Mouse (Mus musculus) heart, embryonic 12.5 days (tissue): ENCODE results near the gene Dnah10. TPM values are rescaled to one million over a fixed set of nuclear protein-coding genes. Genes with fewer than 3 reads are reported as not detected.
A peak's percentile ranks its signal among the peaks of the same experiment; 100 is the strongest.

Experiments used
- ATAC-seq: fragments of 200-750 bp; cut with Nextera tagmentation; 2 replicates; pipeline ENCODE4 v1.8.0; 2017; ENCODE audit warnings: moderate TSS enrichment, moderate library complexity; ENCODE audit not compliant: insufficient number of reproducible peaks, low FRiP score
- H3K27ac ChIP-seq: fragments of 300-500 bp; sonication (generic); 2 replicates; pipeline ENCODE4 v1.5.1; 2016; ENCODE audit warnings: mild to moderate bottlenecking, moderate library complexity; ENCODE audit not compliant: poor library complexity, severe bottlenecking
- H3K27me3 ChIP-seq: fragments of 300-500 bp; sonication (generic); replicated peaks from 2 replicates; pipeline ENCODE4 v1.6.1; 2016; ENCODE audit warnings: mild to moderate bottlenecking, moderate library complexity
- H3K36me3 ChIP-seq: fragments of 300-500 bp; sonication (generic); 2 replicates; pipeline ENCODE4 v1.6.1; 2016; ENCODE audit warnings: mild to moderate bottlenecking, moderate library complexity
- H3K4me1 ChIP-seq: fragments of 300-500 bp; sonication (generic); replicated peaks from 2 replicates; pipeline ENCODE4 v1.6.1; 2016; ENCODE audit warnings: mild to moderate bottlenecking
- H3K4me2 ChIP-seq: fragments of 300-500 bp; sonication (generic); 2 replicates; pipeline ENCODE4 v1.6.1; 2016; ENCODE audit warnings: mild to moderate bottlenecking, moderate library complexity
- H3K4me3 ChIP-seq: fragments of 300-500 bp; sonication (generic); 2 replicates; pipeline ENCODE4 v1.5.1; 2016; ENCODE audit warnings: mild to moderate bottlenecking
- H3K9ac ChIP-seq: fragments of 300-500 bp; sonication (generic); 2 replicates; pipeline ENCODE4 v1.6.1; 2016; ENCODE audit warnings: mild to moderate bottlenecking, moderate library complexity
- H3K9me3 ChIP-seq: fragments of 300-500 bp; sonication (generic); replicated peaks from 2 replicates; pipeline ENCODE4 v1.6.1; 2016; ENCODE audit warnings: mild to moderate bottlenecking, moderate library complexity
- WGBS: fragments of 180-500 bp; shearing (Covaris S2); methylation state at CpG from one replicate; pipeline ENCODE4 v1.1.7; 2016; 5-methylcytosine and 5-hydroxymethylcytosine counted together
- polyA plus RNA-seq: library from polyadenylated mRNA; unstranded; fragments of >200 nt; fragmentation: Nextera tagmentation; extraction: Ambion mirVana; gene quantifications from 2 replicates; pipeline ENCODE4 v1.2.1, GENCODE M21; 2016

Gene Dnah10
- polyA plus RNA-seq, 1 experiment from 2014 or later, result 0.04 TPM

GRCm38 (mm10) chr5:124843386-124843785 is 118.5 kb downstream of the Dnah10 start:
- Histone ChIP-seq H3K9ac (no peak overlapping the region), H3K4me2 (no peak overlapping the region), H3K27ac (no peak overlapping the region), H3K4me3 (no peak overlapping the region), H3K4me1 (peaks cover 38% of the 10 kb centered on the region), H3K36me3 (no peaks in the 10 kb centered on the region), H3K9me3 (no peaks in the 10 kb centered on the region), H3K27me3 (peaks cover 74% of the 10 kb centered on the region)
- no peak for ATAC-seq
- WGBS, result 65% methylated on average over 8 of the region's 8 CpGs

DNA sequence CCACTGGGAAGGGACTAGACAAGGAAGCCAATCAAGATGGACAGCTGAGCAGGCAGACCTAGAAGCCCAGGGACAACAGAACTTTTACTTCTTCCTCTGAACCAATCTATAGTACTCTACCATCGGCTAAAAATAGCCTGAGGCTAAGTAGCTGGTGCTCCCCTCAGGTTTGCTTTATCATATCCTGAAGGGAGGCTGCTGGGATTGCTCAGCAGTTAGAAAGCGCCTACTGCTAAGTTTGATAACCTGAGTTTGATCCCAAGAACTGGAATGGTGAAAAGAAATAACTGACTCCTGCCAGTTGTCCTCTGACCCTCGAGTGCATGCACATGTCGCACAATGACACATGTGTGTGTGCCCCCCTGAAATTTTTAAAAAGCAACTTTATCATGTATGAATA is 120.0 kb downstream of the Dnah10 start:
- Histone ChIP-seq H3K27me3 (peaks cover 70% of the 10 kb centered on the region), H3K4me2 (no peak overlapping the region; the same call in 1 of the 2 replicates), H3K9me3 (no peaks in the 10 kb centered on the region), H3K27ac (no peak overlapping the region), H3K9ac (no peak overlapping the region), H3K4me1 (peaks cover 31% of the 10 kb centered on the region), H3K36me3 (no peaks in the 10 kb centered on the region), H3K4me3 (no peak overlapping the region)
- 16% methylated on average over 4 of the region's 4 CpGs for WGBS
- ATAC-seq, result no peak

GRCm38 (mm10) chr5:124847014-124847413 is 122.1 kb downstream of the Dnah10 start:
- no peak for ATAC-seq
- 73% methylated on average over 1 of the region's 1 CpGs for WGBS

GRCm38 (mm10) chr5:124848994-124849393 is 124.1 kb downstream of the Dnah10 start:
- no peak overlapping the region for H3K27ac ChIP-seq
- H3K27me3 ChIP-seq, result peaks cover 57% of the 10 kb centered on the region
- H3K9ac ChIP-seq, result no peak overlapping the region
- no peaks in the 10 kb centered on the region for H3K9me3 ChIP-seq
- H3K4me1 ChIP-seq, result peaks cover 28% of the 10 kb centered on the region
- H3K36me3 ChIP-seq, result no peaks in the 10 kb centered on the region
- no peak overlapping the region for H3K4me2 ChIP-seq
- no peak for ATAC-seq
- WGBS, result 75% methylated on average over 3 of the region's 3 CpGs
- H3K4me3 ChIP-seq, result no peak overlapping the region

More at GRCm38 (mm10) chr5:124847014-124847413, 122.1 kb downstream of the Dnah10 start:
- peaks cover 23% of the 10 kb centered on the region for H3K4me1 ChIP-seq
- peaks cover 72% of the 10 kb centered on the region for H3K27me3 ChIP-seq
- no peak overlapping the region for H3K9ac ChIP-seq
- no peak overlapping the region for H3K4me2 ChIP-seq
- H3K36me3 ChIP-seq, result no peaks in the 10 kb centered on the region
- H3K4me3 ChIP-seq, result no peak overlapping the region
- no peak overlapping the region for H3K27ac ChIP-seq
- H3K9me3 ChIP-seq, result no peaks in the 10 kb centered on the region

- Histone ChIP-seq H3K4me2 (no peak overlapping the region), H3K9ac (no peak overlapping the region), H3K27me3 (peaks cover 51% of the 10 kb centered on the region), H3K27ac (no peak overlapping the region), H3K36me3 (no peaks in the 10 kb centered on the region), H3K4me1 (peaks cover 11% of the 10 kb centered on the region), H3K4me3 (no peak overlapping the region), H3K9me3 (no peaks in the 10 kb centered on the region)
- 33% methylated on average over 4 of the region's 4 CpGs for WGBS
- ATAC-seq, result 0 out of 2 replicates have a peak, but pooled peaks have one; percentile 39
These were observed 126.7 kb downstream of the Dnah10 start for GRCm38 (mm10) chr5:124851572-124851971.

DNA sequence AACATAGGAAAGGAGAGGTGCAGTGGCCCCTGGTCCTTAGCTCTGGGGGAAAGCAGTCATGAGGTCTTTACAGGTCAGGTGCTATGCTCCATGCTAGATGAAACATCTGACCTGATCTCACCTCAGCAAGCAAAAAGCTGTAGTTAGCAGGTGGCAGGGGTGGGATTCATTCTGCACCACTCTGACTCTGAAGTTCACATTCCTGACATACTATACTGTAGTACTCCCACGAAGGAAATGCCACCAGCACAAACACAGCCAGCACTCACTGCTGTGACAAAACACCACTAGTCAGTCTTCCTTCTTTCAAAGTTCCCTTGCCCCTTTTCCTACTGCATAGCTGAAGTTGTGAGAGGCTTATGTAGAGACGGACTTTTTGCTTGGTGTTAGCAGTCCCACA is 127.4 kb downstream of the Dnah10 start:
- Histone ChIP-seq H3K4me2 (no peak overlapping the region), H3K27me3 (peaks cover 49% of the 10 kb centered on the region), H3K36me3 (no peaks in the 10 kb centered on the region), H3K4me1 (peaks cover 11% of the 10 kb centered on the region), H3K4me3 (no peak overlapping the region), H3K9me3 (no peaks in the 10 kb centered on the region), H3K27ac (no peak overlapping the region), H3K9ac (no peak overlapping the region)
- no peak for ATAC-seq
- WGBS, result 34% methylated on average over 2 of the region's 2 CpGs

DNA sequence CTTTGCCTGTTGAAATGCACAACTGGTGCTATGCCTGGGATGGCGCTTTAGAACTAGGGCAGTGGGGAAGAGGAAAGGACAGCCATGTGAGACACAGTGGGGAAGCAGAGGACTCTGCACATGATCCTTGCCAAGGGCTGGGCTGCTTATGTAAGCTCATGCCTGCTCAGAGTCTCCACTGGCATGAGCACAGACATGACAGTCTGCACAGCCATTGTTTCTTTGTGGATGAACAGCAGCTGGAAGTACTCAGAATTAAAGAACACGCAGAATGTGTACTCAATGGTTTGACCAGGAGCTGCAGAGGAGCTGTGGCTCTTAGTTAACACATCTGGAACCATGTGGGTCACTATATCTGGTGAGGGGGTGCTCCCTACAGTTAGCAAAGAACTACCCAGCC is 128.2 kb downstream of the Dnah10 start:
- Histone ChIP-seq H3K4me2 (no peak overlapping the region), H3K9me3 (no peaks in the 10 kb centered on the region), H3K36me3 (no peaks in the 10 kb centered on the region), H3K27ac (no peak overlapping the region), H3K4me1 (peaks cover 11% of the 10 kb centered on the region), H3K9ac (no peak overlapping the region), H3K4me3 (no peak overlapping the region), H3K27me3 (peaks cover 51% of the 10 kb centered on the region)
- ATAC-seq, result no peak
- WGBS, result 62% methylated on average over 2 of the region's 2 CpGs

DNA sequence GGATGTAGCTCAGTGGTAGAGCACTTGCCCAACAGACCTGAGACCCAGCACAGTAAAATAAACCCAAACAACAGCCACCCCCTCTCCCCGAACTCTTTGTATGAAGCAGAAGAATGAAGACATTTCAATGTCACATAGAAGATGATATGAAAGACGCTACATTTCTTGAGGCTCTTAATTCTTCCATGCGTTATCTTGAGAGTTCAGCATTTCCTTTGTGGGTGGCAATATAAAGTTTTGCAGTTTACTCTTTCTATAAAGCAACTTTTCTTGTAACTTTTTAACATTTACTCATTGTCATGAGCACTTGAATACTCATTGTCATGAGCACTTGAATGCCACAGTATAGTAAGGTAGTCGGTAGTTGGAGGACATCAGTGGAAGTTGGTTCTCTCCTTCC is 129.3 kb downstream of the Dnah10 start:
- Histone ChIP-seq H3K27me3 (peaks cover 57% of the 10 kb centered on the region), H3K4me2 (no peak overlapping the region), H3K36me3 (no peaks in the 10 kb centered on the region), H3K9me3 (no peaks in the 10 kb centered on the region), H3K4me3 (no peak overlapping the region), H3K9ac (no peak overlapping the region), H3K4me1 (peaks cover 11% of the 10 kb centered on the region), H3K27ac (no peak overlapping the region)
- 79% methylated on average over 4 of the region's 4 CpGs for WGBS
- ATAC-seq, result no peak

- H3K36me3 ChIP-seq, result peaks cover under 1% of the 10 kb centered on the region; the same call in 1 of the 2 replicates
- peaks cover 50% of the 10 kb centered on the region for H3K27me3 ChIP-seq
- ATAC-seq, result no peak
- H3K27ac ChIP-seq, result no peak overlapping the region
- H3K4me1 ChIP-seq, result peaks cover 16% of the 10 kb centered on the region
- 11% methylated on average over 5 of the region's 5 CpGs for WGBS
- no peak overlapping the region for H3K4me3 ChIP-seq
- no peak overlapping the region for H3K9ac ChIP-seq
- no peaks in the 10 kb centered on the region for H3K9me3 ChIP-seq
- no peak overlapping the region for H3K4me2 ChIP-seq
These were observed 135.1 kb downstream of the Dnah10 start for GRCm38 (mm10) chr5:124860013-124860412.

GRCm38 (mm10) chr5:124861463-124861862 is 136.6 kb downstream of the Dnah10 start:
- Histone ChIP-seq H3K36me3 (peaks cover 6% of the 10 kb centered on the region), H3K4me3 (peak overlapping the region; percentile 97), H3K9me3 (no peaks in the 10 kb centered on the region), H3K27ac (no peak overlapping the region), H3K4me1 (peaks cover 16% of the 10 kb centered on the region), H3K4me2 (peak overlapping the region; percentile 99), H3K27me3 (peaks cover 43% of the 10 kb centered on the region), H3K9ac (peak overlapping the region; percentile 75)
- WGBS, result under 1% methylated on average over 33 of the region's 33 CpGs
- ATAC-seq, result no peak; the same call in 1 of the 2 replicates

GRCm38 (mm10) chr5:124862013-124862866 is 137.4 kb downstream of the Dnah10 start, which contains the start of the genes Ccdc92 and Zfp664:
Gene Ccdc92 (minus strand): TSS chr5:124862424.
Gene Zfp664 (plus strand): TSS chr5:124862691.
- H3K36me3 ChIP-seq, result peaks cover 7% of the 10 kb centered on the region
- peak within 1 kb of the TSS; percentile 83 for H3K27ac ChIP-seq
- peak within 1 kb of the TSS; percentile 92 for H3K9ac ChIP-seq
- H3K4me3 ChIP-seq, result peak within 1 kb of the TSS; percentile 97
- H3K4me1 ChIP-seq, result peaks cover 16% of the 10 kb centered on the region
- WGBS, result under 1% methylated on average over 80 of the region's 103 CpGs
- peaks cover 38% of the 10 kb centered on the region for H3K27me3 ChIP-seq
- peak within 1 kb of the TSS; percentile 99 for H3K4me2 ChIP-seq
- peak; percentile 95 for ATAC-seq
- H3K9me3 ChIP-seq, result no peaks in the 10 kb centered on the region
